Mouse (Mus musculus) megakaryocyte-erythroid progenitor cell, adult 5-6 weeks (primary cell): Measurements from ENCODE around the gene Tmc4. TPM values are rescaled to one million over a fixed set of nuclear protein-coding genes. Genes with fewer than 3 reads are reported as not detected.

Experiments
- ATAC-seq: replicated peaks from 2 replicates; pipeline ENCODE4 v1.8.0; 2016; ENCODE audit warnings: mild to moderate bottlenecking, inconsistent platforms; ENCODE audit not compliant: severe bottlenecking, poor library complexity, low FRiP score, low TSS enrichment
- total RNA-seq, 2 experiments: library from RNA; stranded (forward) in 1 of 2; stranded (reverse) in 1 of 2; fragments of 200-1000, 215-1000 nt in 1 of 2; fragments of >200 nt in 1 of 2; fragmentation: Nextera tagmentation in 1 of 2; gene quantifications; 2 replicates each; pipeline ENCODE4 v1.2.3; 2014 to 2017

Gene Tmc4
- total RNA-seq, 2 experiments from 2014 or later = 1.7 to 19.5 TPM

DNA sequence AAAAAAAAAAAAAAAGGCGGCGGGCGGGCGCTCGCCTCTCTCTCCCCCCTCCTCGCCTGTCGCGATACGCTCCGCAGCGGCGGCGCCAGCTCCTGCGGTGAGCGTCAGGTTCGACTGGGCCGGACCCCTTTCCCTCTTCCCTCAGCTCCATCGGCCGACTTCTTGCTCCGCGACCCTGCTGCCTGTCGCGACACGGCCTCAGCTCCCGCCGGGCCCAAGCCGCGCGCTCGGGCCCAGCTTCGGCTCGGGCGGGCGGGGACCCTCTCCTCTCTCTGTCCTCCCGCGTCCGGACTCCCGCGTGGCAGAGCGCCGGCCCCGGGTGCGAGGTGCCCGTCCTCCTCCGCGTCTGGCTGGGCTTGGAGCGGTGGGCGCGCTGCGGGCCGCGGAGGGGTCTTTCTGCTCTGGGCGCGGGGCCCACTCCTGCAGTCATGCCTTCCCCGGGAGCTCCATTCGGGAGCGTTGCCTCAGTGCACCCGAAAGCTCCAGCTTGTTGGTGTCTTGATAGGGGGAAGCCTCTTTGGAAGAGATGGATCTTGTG, 31.8 kb downstream of the Tmc4 start:
- peak; percentile 15 for ATAC-seq

DNA sequence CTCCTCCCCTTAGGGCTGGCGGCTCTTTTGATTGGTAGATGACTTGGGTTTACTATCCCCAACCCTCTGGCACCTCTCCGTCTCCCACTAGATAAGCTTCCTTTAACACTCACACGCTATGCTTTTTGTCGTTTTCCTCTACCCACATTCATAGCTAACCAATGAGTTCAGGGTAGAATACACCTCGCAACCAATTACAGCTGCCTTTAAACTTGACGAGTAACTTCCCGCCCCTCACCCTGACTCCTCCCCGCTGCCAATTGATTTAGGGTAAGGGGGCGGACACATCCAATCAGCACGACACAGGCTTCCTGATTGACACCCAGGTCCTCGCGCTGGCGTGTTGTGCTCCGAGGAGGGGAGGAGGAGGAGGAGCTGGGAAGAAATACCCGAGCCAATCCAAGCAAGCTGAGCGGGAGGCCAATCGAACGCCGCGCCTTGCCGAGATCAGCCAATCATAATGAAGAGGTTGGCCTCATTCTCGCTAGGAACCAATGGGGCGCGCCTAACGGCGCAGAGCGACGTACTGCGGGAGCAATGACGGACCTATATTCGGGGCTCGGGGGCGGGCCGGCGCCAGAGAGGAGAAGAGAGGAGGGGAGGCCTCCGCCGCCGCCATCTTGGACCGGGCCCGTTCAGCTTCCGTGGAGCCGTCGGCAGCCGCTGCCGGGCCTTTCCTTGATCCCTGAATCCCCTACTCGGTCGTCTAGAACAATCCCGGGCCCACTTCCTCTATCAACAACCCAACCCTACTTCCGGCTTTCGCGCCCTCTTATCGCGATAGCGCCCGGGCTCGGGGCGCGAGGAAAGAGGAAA, 32.5 kb downstream of the Tmc4 start, which contains the start of gene Cnot3:
TSS of gene Cnot3 (plus strand) at position 597 of the 816 bp plus-strand sequence.
- ATAC-seq = peak; percentile 91

DNA sequence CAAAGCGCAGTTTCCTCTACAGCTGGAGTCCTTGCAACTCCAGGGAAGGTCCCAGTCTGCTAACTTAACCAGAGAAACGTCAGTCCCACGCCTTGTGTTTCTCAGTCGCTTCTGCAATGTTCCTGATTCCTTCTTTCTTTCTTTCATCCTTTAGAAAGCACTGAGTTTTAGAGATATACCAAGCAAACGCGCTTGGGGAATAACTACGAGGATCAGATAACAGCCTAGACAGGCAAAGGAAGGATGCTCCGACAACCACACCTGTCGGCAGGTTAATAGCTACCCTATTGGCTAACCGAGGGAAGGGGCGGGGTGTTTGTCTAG, 33.0 kb downstream of the Tmc4 start:
- 0 out of 2 replicates have a peak, but pooled peaks have one; percentile 0 for ATAC-seq

DNA sequence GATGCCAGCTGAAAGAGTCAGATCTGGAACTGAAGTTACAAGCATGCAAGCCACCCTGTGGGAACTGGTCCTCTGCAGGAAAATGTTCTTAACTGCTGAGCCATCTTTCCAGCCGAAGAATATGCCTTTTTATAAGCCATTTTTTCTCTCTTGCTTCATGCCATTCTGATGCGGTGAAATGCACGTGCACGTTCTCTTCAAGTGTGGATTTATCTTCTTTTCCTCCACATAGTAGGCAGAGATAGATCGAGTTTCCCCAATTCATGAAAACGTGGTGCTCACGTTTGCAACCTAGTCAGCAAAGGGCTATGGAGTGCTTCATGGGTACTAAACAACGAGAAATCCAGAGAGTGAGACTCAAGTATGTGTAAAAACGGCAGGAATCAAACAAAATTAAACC, 33.5 kb downstream of the Tmc4 start:
- ATAC-seq = no peak

DNA sequence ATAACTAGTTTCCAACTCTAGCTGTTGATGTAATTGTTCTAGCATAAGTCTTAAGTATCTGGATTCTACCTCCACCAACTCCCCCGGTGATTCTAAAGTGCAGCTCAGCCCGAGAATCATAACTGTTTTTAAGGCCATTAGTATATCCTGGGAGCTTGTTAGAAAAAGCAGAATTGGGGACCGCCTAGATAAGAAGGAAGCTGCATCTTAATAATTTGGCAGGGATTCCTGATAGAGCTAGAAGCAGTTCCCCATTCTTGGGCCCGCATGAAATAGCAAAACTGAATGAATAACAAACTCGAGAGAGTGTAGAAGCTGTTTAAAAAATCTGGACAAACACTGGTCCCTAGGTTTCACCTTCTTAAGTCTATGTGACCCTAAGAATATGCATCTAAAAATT, 33.9 kb downstream of the Tmc4 start:
- no peak for ATAC-seq

DNA sequence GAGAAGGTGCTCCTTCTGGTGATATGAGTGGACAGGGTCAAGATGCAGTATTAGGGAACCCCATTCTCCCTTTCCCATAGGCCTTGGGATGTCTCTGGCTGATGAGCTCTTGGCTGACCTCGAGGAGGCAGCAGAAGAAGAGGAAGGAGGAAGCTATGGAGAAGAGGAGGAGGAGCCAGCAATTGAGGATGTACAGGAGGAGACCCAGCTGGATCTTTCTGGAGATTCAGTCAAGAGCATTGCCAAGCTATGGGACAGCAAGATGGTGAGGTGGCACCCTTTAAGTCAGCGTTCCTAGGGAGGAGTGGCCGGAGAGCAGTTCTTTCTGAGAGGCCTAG, 46.9 kb downstream of the Tmc4 start:
- ATAC-seq = no peak

DNA sequence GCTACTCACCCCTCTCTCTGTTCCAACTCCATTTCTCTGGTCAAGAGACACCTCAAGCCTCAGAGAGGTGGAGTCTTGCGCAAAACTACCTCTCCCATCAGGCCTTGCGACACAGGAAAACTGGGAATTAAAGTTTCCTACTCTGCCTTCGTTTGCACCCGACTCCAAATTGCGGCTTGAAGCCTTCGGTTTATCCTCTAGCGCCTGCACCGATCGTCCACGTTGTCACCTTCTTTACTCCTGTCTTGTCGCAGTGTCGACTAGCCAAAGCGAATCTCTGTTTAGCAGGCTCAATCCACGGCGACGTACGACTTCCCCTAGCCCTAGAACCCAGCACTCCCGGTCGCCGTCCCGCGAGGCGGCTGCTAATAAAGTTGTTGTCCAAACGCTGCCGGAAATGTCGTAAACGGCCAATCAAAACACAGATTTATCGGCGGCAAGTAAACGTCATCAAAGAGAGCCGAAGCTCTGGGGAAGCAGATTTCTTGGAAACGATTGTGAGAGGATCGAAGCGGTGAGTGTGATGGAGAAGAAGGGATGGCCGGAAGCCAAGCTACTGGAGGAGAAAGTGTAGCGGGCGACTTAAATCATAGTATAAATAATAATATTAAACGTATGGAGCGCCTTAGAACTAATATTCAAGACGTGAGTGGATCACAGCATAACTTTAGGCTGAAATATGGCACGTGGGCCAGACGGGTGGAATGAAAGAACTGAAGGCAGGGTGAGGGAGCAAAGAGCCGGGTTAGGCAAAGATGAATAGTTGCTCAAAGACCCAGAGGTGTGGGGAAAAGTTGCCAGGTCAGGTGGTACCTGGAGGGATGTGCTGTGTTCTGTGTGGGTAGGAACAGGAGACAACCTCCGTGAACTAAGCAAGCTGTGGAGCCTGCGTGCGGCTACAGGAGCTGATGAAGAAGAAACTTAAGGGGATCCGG, 47.5 kb downstream of the Tmc4 start, which contains the start of the genes Tfpt and Prpf31:
TSS of gene Tfpt (minus strand) at position 387 of the 935 bp plus-strand sequence.
TSS of gene Prpf31 (plus strand) at position 443 of the 935 bp plus-strand sequence.
- ATAC-seq = peak; percentile 81

DNA sequence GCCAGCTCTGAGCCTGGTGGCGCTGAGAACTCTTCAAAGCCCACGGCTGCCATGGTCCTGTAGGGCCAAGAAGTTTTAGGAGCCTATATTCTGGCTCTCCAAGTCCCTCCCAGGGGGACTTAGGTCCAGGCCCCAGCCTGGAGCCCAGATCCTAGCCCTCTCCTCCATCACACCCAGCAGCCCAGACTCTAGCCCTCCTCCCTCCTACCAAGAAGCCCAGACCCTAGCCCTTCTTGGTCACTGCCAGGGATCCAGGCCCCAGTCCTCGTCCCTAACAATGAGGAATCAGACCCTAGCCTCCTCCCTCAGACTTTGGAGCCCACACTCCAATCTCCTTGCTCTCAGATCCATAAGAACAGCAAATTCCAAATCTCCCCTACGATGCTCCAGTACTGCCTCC, 48.3 kb downstream of the Tmc4 start:
- ATAC-seq = peak; percentile 15

DNA sequence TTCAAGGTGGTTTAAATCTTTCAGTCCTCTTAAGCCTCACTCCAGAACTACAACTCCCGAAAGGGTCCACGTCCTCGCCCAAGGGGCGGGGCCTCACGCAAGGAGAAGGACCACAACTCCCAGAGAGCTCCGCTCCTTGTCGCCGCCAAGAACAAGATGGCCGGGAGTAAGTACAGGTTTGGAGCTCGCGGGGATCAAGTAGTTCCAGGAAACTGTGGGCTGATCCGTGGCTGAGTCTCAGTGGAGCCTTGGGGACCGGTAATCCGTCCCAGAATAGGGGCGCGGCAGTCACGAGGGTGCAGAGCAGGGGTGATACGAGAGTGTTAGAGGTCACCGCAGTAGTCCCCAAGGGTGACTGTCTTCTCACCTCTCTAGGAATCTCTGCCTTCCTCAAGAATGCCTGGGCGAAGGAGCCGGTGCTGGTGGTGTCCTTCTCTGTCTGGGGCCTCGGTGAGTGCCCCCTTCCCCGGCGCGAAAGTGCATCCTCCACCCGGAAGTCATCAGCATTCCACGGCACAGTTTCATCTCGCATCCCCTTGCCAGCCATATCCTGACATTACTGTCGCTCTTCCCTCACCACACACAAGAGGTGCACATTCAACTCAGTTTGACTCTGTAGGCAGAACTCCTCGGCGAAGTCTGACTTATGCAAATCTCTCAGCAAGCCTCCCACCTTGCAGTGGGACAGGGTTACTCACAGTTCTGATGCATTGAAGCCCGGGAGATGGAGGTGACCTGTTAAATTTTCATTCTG, 59.9 kb downstream of the Tmc4 start, which contains the start of gene Ndufa3:
TSS of gene Ndufa3 (plus strand) at position 132 of the 754 bp plus-strand sequence.
- ATAC-seq = peak; percentile 98

DNA sequence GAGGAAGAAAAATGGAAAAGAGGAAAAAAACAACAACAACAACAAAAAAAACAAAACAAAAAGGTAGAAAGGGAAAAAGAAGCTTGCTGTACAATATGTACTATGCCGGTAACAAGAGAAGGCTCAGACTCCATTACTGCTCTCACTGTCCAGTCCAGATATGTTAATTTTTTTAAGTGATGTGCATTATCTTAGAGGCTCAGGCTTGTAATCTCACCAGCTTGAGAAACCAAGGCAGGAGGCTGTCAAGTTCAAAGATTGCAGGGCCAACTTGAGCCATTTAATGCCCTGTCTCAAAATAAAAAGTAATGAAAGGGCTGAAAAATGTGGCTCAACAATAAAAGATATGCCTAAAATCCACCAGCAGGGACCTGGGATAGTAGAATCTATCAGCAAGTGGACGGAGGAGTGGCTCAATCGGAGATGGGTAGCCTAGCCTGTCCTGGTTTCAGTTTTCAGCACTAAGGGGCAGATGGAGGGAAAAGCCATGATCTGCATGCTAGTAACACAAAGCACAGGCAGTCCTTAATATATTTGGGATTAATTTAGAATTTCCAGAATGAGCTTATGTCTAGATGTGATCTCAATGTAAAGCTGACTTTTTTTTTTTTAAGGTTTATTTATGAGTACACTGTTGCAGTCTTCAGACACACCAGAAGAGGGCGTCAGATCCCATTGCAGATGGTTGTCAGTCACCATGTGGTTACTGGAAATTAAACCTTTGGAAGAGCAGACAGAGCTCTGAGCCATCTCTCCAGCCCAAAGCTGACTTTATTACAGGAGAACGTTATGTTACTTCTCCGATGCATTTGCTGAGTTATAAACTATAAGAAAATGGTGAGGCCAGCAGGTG, 60.7 kb downstream of the Tmc4 start:
- peak; percentile 67 for ATAC-seq

DNA sequence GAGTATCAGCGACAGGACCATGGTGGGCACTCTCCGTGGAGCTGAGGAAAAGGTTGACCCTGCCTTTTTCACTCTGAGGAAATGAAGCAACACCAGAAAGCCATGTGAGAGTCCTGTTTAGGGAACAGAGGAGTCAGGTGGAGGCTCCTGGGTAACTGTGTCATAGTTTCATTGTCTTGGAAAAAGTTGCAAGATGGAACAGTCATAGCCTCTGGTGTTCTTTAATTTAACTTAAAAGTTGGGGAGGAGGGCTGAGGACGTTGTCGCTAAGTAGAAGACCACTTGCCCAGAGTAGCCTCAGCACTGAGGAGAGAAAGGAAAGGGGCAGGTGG, 61.3 kb downstream of the Tmc4 start, which contains the start of gene Oscar:
TSS of gene Oscar (minus strand) at position 101 of the 332 bp plus-strand sequence.
- ATAC-seq = no peak

Other genes starting within 250 kb of the Tmc4 start
- 1.2 TPM in 1 of 2 replicates, not detected in the other for gene Tarm1, start 174.9 kb downstream of the Tmc4 start, total RNA-seq (2014; fragmentation: Nextera tagmentation)
- 0.19 TPM in 1 of 2 replicates, not detected in the other for gene Tarm1, start 174.9 kb downstream of the Tmc4 start, total RNA-seq (2017)
- not detected in 2 replicates for gene Oscar, start 61.4 kb downstream of the Tmc4 start, total RNA-seq (2014; fragmentation: Nextera tagmentation)
- not detected in 2 replicates for gene Oscar, start 61.4 kb downstream of the Tmc4 start, total RNA-seq (2017)
- 427 and 468 TPM in 2 replicates for gene Ndufa3, start 60.2 kb downstream of the Tmc4 start, total RNA-seq (2014; fragmentation: Nextera tagmentation)
- gene Ndufa3, start 60.2 kb downstream of the Tmc4 start, total RNA-seq (2017) = 170 and 216 TPM in 2 replicates
- 17.6 and 26.3 TPM in 2 replicates for gene Tfpt, start 47.6 kb downstream of the Tmc4 start, total RNA-seq (2014; fragmentation: Nextera tagmentation)
- 38.1 and 45.9 TPM in 2 replicates for gene Tfpt, start 47.6 kb downstream of the Tmc4 start, total RNA-seq (2017)
- gene Prpf31, start 47.6 kb downstream of the Tmc4 start, total RNA-seq (2014; fragmentation: Nextera tagmentation) = 53.7 and 61.4 TPM in 2 replicates
- gene Prpf31, start 47.6 kb downstream of the Tmc4 start, total RNA-seq (2017) = 125 and 128 TPM in 2 replicates
- gene Cnot3, start 32.3 kb downstream of the Tmc4 start, total RNA-seq (2014; fragmentation: Nextera tagmentation) = 117 and 166 TPM in 2 replicates
- 21.2 and 47.8 TPM in 2 replicates for gene Cnot3, start 32.3 kb downstream of the Tmc4 start, total RNA-seq (2017)
- 5.5 and 8.1 TPM in 2 replicates for gene Leng1, start 11.7 kb downstream of the Tmc4 start, total RNA-seq (2014; fragmentation: Nextera tagmentation)
- gene Leng1, start 11.7 kb downstream of the Tmc4 start, total RNA-seq (2017) = 7.1 and 15.2 TPM in 2 replicates
- gene Tsen34, start 15.3 kb upstream of the Tmc4 start, total RNA-seq (2014; fragmentation: Nextera tagmentation) = 6.6 and 9.5 TPM in 2 replicates
- gene Tsen34, start 15.3 kb upstream of the Tmc4 start, total RNA-seq (2017) = 10.3 and 18.2 TPM in 2 replicates
- 20.2 and 26.7 TPM in 2 replicates for gene Mboat7, start 16.0 kb upstream of the Tmc4 start, total RNA-seq (2014; fragmentation: Nextera tagmentation)
- 8.5 and 18.9 TPM in 2 replicates for gene Mboat7, start 16.0 kb upstream of the Tmc4 start, total RNA-seq (2017)
- gene Rps9, start 26.4 kb upstream of the Tmc4 start, total RNA-seq (2014; fragmentation: Nextera tagmentation) = 3,542 and 4,029 TPM in 2 replicates
- 1,380 and 1,558 TPM in 2 replicates for gene Rps9, start 26.4 kb upstream of the Tmc4 start, total RNA-seq (2017)
- gene Pirb, start 42.8 kb upstream of the Tmc4 start, total RNA-seq (2014; fragmentation: Nextera tagmentation) = 0.69 TPM in 1 of 2 replicates, not detected in the other
- 1.5 TPM in 1 of 2 replicates, not detected in the other for gene Pirb, start 42.8 kb upstream of the Tmc4 start, total RNA-seq (2017)
- gene Gm15448, start 148.1 kb upstream of the Tmc4 start, total RNA-seq (2014; fragmentation: Nextera tagmentation) = not detected in 2 replicates
- gene Gm15448, start 148.1 kb upstream of the Tmc4 start, total RNA-seq (2017) = 1.4 TPM in 1 of 2 replicates, not detected in the other
- gene Pira2, start 167.5 kb upstream of the Tmc4 start, total RNA-seq (2014; fragmentation: Nextera tagmentation) = not detected in 2 replicates
- 0.19 TPM in 1 of 2 replicates, not detected in the other for gene Pira2, start 167.5 kb upstream of the Tmc4 start, total RNA-seq (2017)
- gene Gm14548, start 220.6 kb upstream of the Tmc4 start, total RNA-seq (2014; fragmentation: Nextera tagmentation) = not detected in 2 replicates
- gene Gm14548, start 220.6 kb upstream of the Tmc4 start, total RNA-seq (2017) = not detected in 2 replicates
- gene Lilra6, start 237.9 kb upstream of the Tmc4 start, total RNA-seq (2014; fragmentation: Nextera tagmentation) = 0.47 TPM in 1 of 2 replicates, not detected in the other
- gene Lilra6, start 237.9 kb upstream of the Tmc4 start, total RNA-seq (2017) = not detected in 2 replicates